In the genomic region with DNA sequence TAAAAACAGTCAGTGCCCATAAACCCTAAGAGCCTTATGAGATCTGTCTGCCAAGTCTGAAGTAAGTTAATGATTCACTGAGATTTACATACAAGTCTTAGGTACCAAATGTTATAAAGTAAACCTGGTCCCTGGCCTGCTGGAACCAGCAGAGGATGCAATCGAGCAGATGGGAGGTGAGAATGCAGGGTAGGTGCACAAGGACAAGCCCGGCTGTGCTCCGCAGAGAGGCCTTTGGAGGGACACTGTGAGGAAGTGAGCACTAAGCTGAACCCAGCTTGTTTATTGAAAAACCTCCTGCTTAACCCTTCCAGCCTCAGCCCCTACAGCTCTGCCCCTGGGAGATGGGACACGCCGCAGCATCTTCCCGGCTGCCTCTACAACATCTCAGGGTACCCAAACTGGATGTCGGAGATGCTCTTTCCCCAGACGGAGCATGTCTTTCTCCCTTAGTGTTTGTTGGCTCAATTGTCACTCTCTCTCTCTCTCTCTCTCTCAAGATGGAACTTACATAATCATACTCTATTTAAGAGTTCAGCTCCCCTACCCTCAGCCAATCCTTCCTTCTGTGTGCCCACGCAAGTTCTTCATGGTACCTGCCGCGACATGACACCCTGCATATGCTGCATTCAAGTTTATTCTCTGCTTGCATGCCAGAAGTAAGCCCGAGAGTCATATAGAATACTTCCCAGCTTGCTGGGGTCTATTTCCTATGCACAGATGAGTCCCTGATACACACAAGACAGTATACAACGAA, we compare ENCODE assay signal across 21 mouse cellular contexts.
DNase-seq lines count a peak whose midpoint lies in the region; ATAC-seq and TF ChIP-seq lines count a peak whose summit lies in the region.
"Had no signal": no experiment of that assay in that cellular context is flagged by ENCODE, and none has a peak within 500 bp of the region (broad histone marks: within the 10 kb centered on the region; RNA-seq: fewer than 3 reads in every experiment).

No protein-coding gene starts in this region.

- no peaks in the 10 kb centered on the region for H3K9me3 ChIP-seq in liver, postnatal 0 days (ENCODE audit: low read length)
- no peaks in the 10 kb centered on the region for H3K9me3 ChIP-seq in liver, embryonic 12.5 days (replicated peaks)
- no peaks in the 10 kb centered on the region for H3K9me3 ChIP-seq in kidney, embryonic 15.5 days (replicated peaks)
- H3K9me3 ChIP-seq in stomach, postnatal 0 days (ENCODE audit: control insufficient read depth, low read length) = no peaks in the 10 kb centered on the region
- H3K9me3 ChIP-seq: embryonic facial prominence, embryonic 13.5 days; heart, embryonic 13.5 days; limb, embryonic 12.5 days; lung, embryonic 15.5 days; midbrain, embryonic 13.5 days had no signal

- H3K4me1 ChIP-seq in liver, postnatal 0 days (ENCODE audit: insufficient read depth) = no peaks in the 10 kb centered on the region
- H3K4me1 ChIP-seq in liver, embryonic 12.5 days = 0 out of 2 replicates have a peak, but pooled peaks cover 3% of the 10 kb centered on the region
- H3K4me1 ChIP-seq in kidney, embryonic 15.5 days = peaks cover 10% of the 10 kb centered on the region
- no peaks in the 10 kb centered on the region for H3K4me1 ChIP-seq in stomach, postnatal 0 days (replicated peaks; ENCODE audit: control insufficient read depth, insufficient read depth)
- H3K4me1 ChIP-seq: embryonic facial prominence, embryonic 13.5 days; heart, embryonic 13.5 days; lung, embryonic 15.5 days; midbrain, embryonic 13.5 days had no signal

- peaks cover 70% of the 10 kb centered on the region for H3K36me3 ChIP-seq in liver, postnatal 0 days (replicated peaks; ENCODE audit: insufficient read depth, low read length)
- peaks cover 87% of the 10 kb centered on the region for H3K36me3 ChIP-seq in liver, embryonic 12.5 days
- peaks cover 48% of the 10 kb centered on the region for H3K36me3 ChIP-seq in kidney, embryonic 15.5 days
- H3K36me3 ChIP-seq in stomach, postnatal 0 days (ENCODE audit: control insufficient read depth, insufficient read depth, low read length) = peaks cover 9% of the 10 kb centered on the region

- WGBS in liver, postnatal 0 days (ENCODE audit: insufficient replicate concordance) = 84% methylated on average over 13 of the region's 13 CpGs
- 87% methylated on average over 13 of the region's 13 CpGs for WGBS in liver, embryonic 12.5 days (ENCODE audit: insufficient replicate concordance)
- 79% methylated on average over 13 of the region's 13 CpGs for WGBS in kidney, embryonic 15.5 days
- WGBS in stomach, postnatal 0 days = 77% methylated on average over 13 of the region's 13 CpGs

- no peaks in the 10 kb centered on the region for H3K27me3 ChIP-seq in liver, postnatal 0 days (ENCODE audit: insufficient read depth, low read length)
- H3K27me3 ChIP-seq in liver, embryonic 12.5 days (replicated peaks) = no peaks in the 10 kb centered on the region
- H3K27me3 ChIP-seq in kidney, embryonic 15.5 days = no peaks in the 10 kb centered on the region
- no peaks in the 10 kb centered on the region for H3K27me3 ChIP-seq in stomach, postnatal 0 days (ENCODE audit: control insufficient read depth, insufficient read depth, low read length)
- H3K27me3 ChIP-seq: CH12.LX; embryonic facial prominence, embryonic 13.5 days; heart, embryonic 13.5 days; limb, embryonic 12.5 days; lung, embryonic 15.5 days; midbrain, embryonic 13.5 days had no signal

- TF ChIP-seq CTCF in liver, postnatal 0 days (IDR thresholded peaks at IDR 0.05; ENCODE audit: low read depth) = peak; percentile 32; the same call in 1 of the 2 replicates
- peak; percentile 41 for TF ChIP-seq CTCF in stomach, postnatal 0 days (IDR thresholded peaks at IDR 0.05; ENCODE audit: low read depth)

- TF ChIP-seq EP300 in liver, postnatal 0 days (IDR thresholded peaks at IDR 0.05; ENCODE audit: low read depth) = no peak
- TF ChIP-seq EP300 in stomach, postnatal 0 days (optimal IDR thresholded peaks at IDR 0.05) = no peak

- H3K4me2 ChIP-seq in liver, postnatal 0 days (ENCODE audit: low read depth, low read length) = no peak overlapping the region
- no peak overlapping the region for H3K4me2 ChIP-seq in liver, embryonic 12.5 days
- no peak overlapping the region for H3K4me2 ChIP-seq in kidney, embryonic 15.5 days
- no peak overlapping the region for H3K4me2 ChIP-seq in stomach, postnatal 0 days (replicated peaks; ENCODE audit: low read depth)
- H3K4me2 ChIP-seq: embryonic facial prominence, embryonic 13.5 days; heart, embryonic 13.5 days; limb, embryonic 12.5 days; lung, embryonic 15.5 days; midbrain, embryonic 13.5 days had no signal

- no peak overlapping the region for H3K9ac ChIP-seq in liver, postnatal 0 days (replicated peaks)
- H3K9ac ChIP-seq in liver, embryonic 12.5 days = no peak overlapping the region
- H3K9ac ChIP-seq in kidney, embryonic 15.5 days = no peak overlapping the region
- H3K9ac ChIP-seq in stomach, postnatal 0 days (ENCODE audit: low read length) = no peak overlapping the region
- H3K9ac ChIP-seq: embryonic facial prominence, embryonic 13.5 days; heart, embryonic 13.5 days; limb, embryonic 12.5 days; lung, embryonic 15.5 days; midbrain, embryonic 13.5 days had no signal

- no peak overlapping the region for H3K4me3 ChIP-seq in liver, postnatal 0 days (ENCODE audit: low read depth, low read length)
- no peak overlapping the region for H3K4me3 ChIP-seq in liver, embryonic 12.5 days
- no peak overlapping the region for H3K4me3 ChIP-seq in kidney, embryonic 15.5 days (replicated peaks)
- no peak overlapping the region for H3K4me3 ChIP-seq in stomach, postnatal 0 days (ENCODE audit: low read depth, low read length)
- H3K4me3 ChIP-seq: embryonic facial prominence, embryonic 13.5 days; heart, embryonic 13.5 days; layer of hippocampus, adult 2 months; limb, embryonic 12.5 days; lung, embryonic 15.5 days; midbrain, embryonic 13.5 days; myocyte had no signal

- ATAC-seq in liver, postnatal 0 days = no peak
- no peak for ATAC-seq in liver, embryonic 12.5 days
- ATAC-seq in kidney, embryonic 15.5 days (replicated peaks; ENCODE audit: low FRiP score) = peak; percentile 77; the same call in 1 of the 2 replicates
- 0 out of 2 replicates have a peak, but pooled peaks have one; percentile 32 for ATAC-seq in stomach, postnatal 0 days (ENCODE audit: low FRiP score, low TSS enrichment)
- ATAC-seq in inflammation-experienced regulatory T-cells, adult 6 months = no peak
- ATAC-seq: hindbrain, embryonic 16.5 days; midbrain, embryonic 13.5 days had no signal

- peak; percentile 18 to 39 for DNase-seq in frontal cortex, adult 2 months (ENCODE audit: extremely low spot score in 1 of 2, low spot score in 1 of 2)
- no peak for DNase-seq in frontal cortex, postnatal 14 days (ENCODE audit: low spot score in 2 of 2)
- no peak for DNase-seq in liver, postnatal 0 days
- DNase-seq in stomach, postnatal 0 days (ENCODE audit: low spot score) = no peak
- no peak for DNase-seq in Muller cell, postnatal 12 days (ENCODE audit: inconsistent ontology term)
- DNase-seq: adrenal gland, adult 2 months; cerebellum, adult 18-20 months; gastrocnemius, postnatal 36 days; heart, postnatal 36 days had no signal

- no peak overlapping the region for H3K27ac ChIP-seq in liver, postnatal 0 days (ENCODE audit: low read depth)
- H3K27ac ChIP-seq in liver, embryonic 12.5 days = no peak overlapping the region
- H3K27ac ChIP-seq in kidney, embryonic 15.5 days = no peak overlapping the region
- H3K27ac ChIP-seq in stomach, postnatal 0 days (replicated peaks) = no peak overlapping the region
- H3K27ac ChIP-seq: embryonic facial prominence, embryonic 13.5 days; heart, embryonic 13.5 days; layer of hippocampus, adult 2 months; lung, embryonic 15.5 days; midbrain, embryonic 13.5 days had no signal

Comparison
In these comparisons a context has a peak if more than half of its experiments do, and no peak if none do; other contexts are left out.
1. DNase-seq: peak in frontal cortex, adult 2 months (2 of 2); none in frontal cortex, postnatal 14 days (0 of 2), liver, postnatal 0 days (single experiment), stomach, postnatal 0 days (single experiment) and Muller cell, postnatal 12 days (single experiment).
2. ATAC-seq: peak in kidney, embryonic 15.5 days (single experiment) and stomach, postnatal 0 days (single experiment); none in liver, postnatal 0 days (single experiment), liver, embryonic 12.5 days (single experiment) and inflammation-experienced regulatory T-cells, adult 6 months (single experiment).